Comparison of ENCODE assay signal across 27 mouse cellular contexts in the genomic region with DNA sequence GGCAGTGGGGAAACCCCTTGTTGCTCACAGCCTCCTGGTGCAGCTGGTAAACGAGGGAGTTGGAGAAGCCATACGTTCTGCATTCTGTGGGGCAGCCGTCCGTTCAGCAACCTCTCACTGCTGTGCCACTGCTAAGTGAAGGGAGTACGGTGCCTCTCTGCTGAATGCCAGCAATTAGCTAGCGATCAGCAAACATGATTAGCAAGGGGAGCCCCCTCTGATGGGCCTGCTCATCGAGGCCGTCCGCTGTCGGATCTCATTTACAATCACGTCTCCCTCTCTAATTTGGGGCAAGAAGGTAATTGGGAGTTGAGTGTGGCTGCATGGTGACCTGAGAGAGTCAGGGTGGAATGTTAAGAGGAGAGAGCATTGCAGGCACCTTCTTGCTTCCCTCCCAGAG.
DNase-seq lines count a peak whose midpoint lies in the region; ATAC-seq and TF ChIP-seq lines count a peak whose summit lies in the region.
"Had no signal": no experiment of that assay in that cellular context is flagged by ENCODE, and none has a peak within 500 bp of the region (broad histone marks: within the 10 kb centered on the region; RNA-seq: fewer than 3 reads in every experiment).

No protein-coding gene starts in this region.

- no peak for ATAC-seq in forebrain, embryonic 11.5 days (replicated peaks; ENCODE audit: low FRiP score)
- no peak for ATAC-seq in hindbrain, embryonic 11.5 days (ENCODE audit: low FRiP score)
- no peak for ATAC-seq in midbrain, embryonic 16.5 days
- ATAC-seq in forebrain, postnatal 0 days: peak; percentile 27
- ATAC-seq: activated CD4-positive, CD25-positive, alpha-beta regulatory T cell, adult 4 months; midbrain, embryonic 15.5 days had no signal

- no peak for DNase-seq in forebrain, embryonic 10.5 days (ENCODE audit: extremely low spot score, low spot score)
- DNase-seq in forebrain, embryonic 11.5 days (ENCODE audit: low spot score): no peak
- no peak for DNase-seq in hindbrain, embryonic 10.5 days (ENCODE audit: low spot score)
- no peak for DNase-seq in hindbrain, embryonic 11.5 days (ENCODE audit: low spot score)
- no peak for DNase-seq in midbrain, embryonic 10.5 days (ENCODE audit: low spot score)
- DNase-seq in forebrain, postnatal 0 days: no peak
- DNase-seq in cerebellum, adult 18-20 months: no peak
- DNase-seq: adrenal gland, adult 8-10 months; cerebellum, adult 9-11 months; embryo, embryonic 11 days; gastrocnemius, postnatal 14 days; heart, adult 18-20 months; heart, postnatal 4 days; kidney, adult 18-20 months; liver; lung, adult 2 months; lung, postnatal 14 days had no signal

- 26% methylated on average over 11 of the region's 11 CpGs for WGBS in forebrain, embryonic 10.5 days
- 15% methylated on average over 11 of the region's 11 CpGs for WGBS in forebrain, embryonic 11.5 days
- 47% methylated on average over 11 of the region's 11 CpGs for WGBS in hindbrain, embryonic 10.5 days
- WGBS in hindbrain, embryonic 11.5 days: 49% methylated on average over 11 of the region's 11 CpGs
- 39% methylated on average over 11 of the region's 11 CpGs for WGBS in midbrain, embryonic 10.5 days
- WGBS in midbrain, embryonic 16.5 days: 22% methylated on average over 11 of the region's 11 CpGs
- 8% methylated on average over 11 of the region's 11 CpGs for WGBS in forebrain, postnatal 0 days

- no peak overlapping the region for H3K9ac ChIP-seq in forebrain, embryonic 11.5 days (ENCODE audit: low read length)
- no peak overlapping the region for H3K9ac ChIP-seq in hindbrain, embryonic 11.5 days (ENCODE audit: low read depth, low read length)
- H3K9ac ChIP-seq in midbrain, embryonic 16.5 days (ENCODE audit: low read depth, low read length): no peak overlapping the region
- no peak overlapping the region for H3K9ac ChIP-seq in forebrain, postnatal 0 days
- H3K9ac ChIP-seq: embryonic facial prominence, embryonic 12.5 days; heart, embryonic 12.5 days; kidney, embryonic 15.5 days; liver, embryonic 14.5 days; midbrain, embryonic 15.5 days; neural tube, embryonic 12.5 days had no signal

- H3K27me3 ChIP-seq in forebrain, embryonic 10.5 days (ENCODE audit: poor library complexity, severe bottlenecking): peaks cover 9% of the 10 kb centered on the region
- no peaks in the 10 kb centered on the region for H3K27me3 ChIP-seq in forebrain, embryonic 11.5 days (ENCODE audit: control insufficient read depth, insufficient read depth, low read length)
- no peaks in the 10 kb centered on the region for H3K27me3 ChIP-seq in hindbrain, embryonic 10.5 days (ENCODE audit: insufficient read depth, poor library complexity, severe bottlenecking)
- H3K27me3 ChIP-seq in hindbrain, embryonic 11.5 days (ENCODE audit: control insufficient read depth, insufficient read depth, low read length): no peaks in the 10 kb centered on the region
- H3K27me3 ChIP-seq in midbrain, embryonic 10.5 days (ENCODE audit: low read depth, poor library complexity, severe bottlenecking): peaks cover 11% of the 10 kb centered on the region; the same call in 1 of the 2 replicates
- H3K27me3 ChIP-seq in midbrain, embryonic 16.5 days (ENCODE audit: control insufficient read depth, insufficient read depth, low read depth, low read length): no peaks in the 10 kb centered on the region
- H3K27me3 ChIP-seq in forebrain, postnatal 0 days (ENCODE audit: insufficient read depth, low read length): no peaks in the 10 kb centered on the region
- H3K27me3 ChIP-seq: CH12.LX; midbrain, embryonic 15.5 days; neural tube, embryonic 12.5 days had no signal

- no peak overlapping the region for H3K4me2 ChIP-seq in forebrain, embryonic 11.5 days (ENCODE audit: low read depth, low read length, severe bottlenecking)
- H3K4me2 ChIP-seq in hindbrain, embryonic 11.5 days (replicated peaks; ENCODE audit: low read depth, low read length): no peak overlapping the region
- H3K4me2 ChIP-seq in midbrain, embryonic 16.5 days (ENCODE audit: low read length): no peak overlapping the region
- no peak overlapping the region for H3K4me2 ChIP-seq in forebrain, postnatal 0 days (ENCODE audit: low read depth)
- H3K4me2 ChIP-seq: embryonic facial prominence, embryonic 12.5 days; heart, embryonic 12.5 days; kidney, embryonic 15.5 days; midbrain, embryonic 15.5 days; neural tube, embryonic 12.5 days had no signal

- H3K4me3 ChIP-seq in forebrain, embryonic 10.5 days: no peak overlapping the region
- no peak overlapping the region for H3K4me3 ChIP-seq in forebrain, embryonic 11.5 days (ENCODE audit: low read depth, low read length)
- H3K4me3 ChIP-seq in hindbrain, embryonic 10.5 days: no peak overlapping the region
- H3K4me3 ChIP-seq in hindbrain, embryonic 11.5 days (ENCODE audit: low read depth, low read length): no peak overlapping the region
- no peak overlapping the region for H3K4me3 ChIP-seq in midbrain, embryonic 10.5 days
- H3K4me3 ChIP-seq in midbrain, embryonic 16.5 days (ENCODE audit: low read depth, low read length): no peak overlapping the region
- no peak overlapping the region for H3K4me3 ChIP-seq in forebrain, postnatal 0 days (ENCODE audit: low read depth, low read length)
- H3K4me3 ChIP-seq: embryonic facial prominence, embryonic 12.5 days; heart, embryonic 12.5 days; kidney, embryonic 15.5 days; midbrain, embryonic 15.5 days; myocyte; neural tube, embryonic 12.5 days had no signal

- TF ChIP-seq CTCF in forebrain, postnatal 0 days (IDR thresholded peaks at IDR 0.05; ENCODE audit: low read depth): no peak

- H3K9me3 ChIP-seq in forebrain, embryonic 10.5 days: peaks cover 5% of the 10 kb centered on the region; the same call in 1 of the 2 replicates
- H3K9me3 ChIP-seq in forebrain, embryonic 11.5 days (ENCODE audit: control insufficient read depth, low read length): no peaks in the 10 kb centered on the region
- H3K9me3 ChIP-seq in hindbrain, embryonic 10.5 days: no peaks in the 10 kb centered on the region
- no peaks in the 10 kb centered on the region for H3K9me3 ChIP-seq in hindbrain, embryonic 11.5 days (ENCODE audit: control insufficient read depth, low read length)
- H3K9me3 ChIP-seq in midbrain, embryonic 10.5 days (replicated peaks): peaks cover 5% of the 10 kb centered on the region
- H3K9me3 ChIP-seq in midbrain, embryonic 16.5 days (replicated peaks; ENCODE audit: control insufficient read depth, low read length, poor library complexity, severe bottlenecking): no peaks in the 10 kb centered on the region
- no peaks in the 10 kb centered on the region for H3K9me3 ChIP-seq in forebrain, postnatal 0 days (ENCODE audit: low read length)
- H3K9me3 ChIP-seq: embryonic facial prominence, embryonic 12.5 days; kidney, embryonic 15.5 days; midbrain, embryonic 15.5 days; neural tube, embryonic 12.5 days had no signal

- H3K36me3 ChIP-seq in forebrain, embryonic 10.5 days (replicated peaks): no peaks in the 10 kb centered on the region
- H3K36me3 ChIP-seq in forebrain, embryonic 11.5 days (ENCODE audit: control insufficient read depth, insufficient read depth, low read length): no peaks in the 10 kb centered on the region
- no peaks in the 10 kb centered on the region for H3K36me3 ChIP-seq in hindbrain, embryonic 10.5 days
- H3K36me3 ChIP-seq in hindbrain, embryonic 11.5 days (ENCODE audit: control insufficient read depth, insufficient read depth, low read length): no peaks in the 10 kb centered on the region
- H3K36me3 ChIP-seq in midbrain, embryonic 10.5 days: no peaks in the 10 kb centered on the region
- no peaks in the 10 kb centered on the region for H3K36me3 ChIP-seq in midbrain, embryonic 16.5 days (ENCODE audit: control insufficient read depth, insufficient read depth, low read length)
- H3K36me3 ChIP-seq in forebrain, postnatal 0 days (ENCODE audit: insufficient read depth): no peaks in the 10 kb centered on the region
- H3K36me3 ChIP-seq: embryonic facial prominence, embryonic 12.5 days; heart, embryonic 12.5 days; kidney, embryonic 15.5 days; midbrain, embryonic 15.5 days; neural tube, embryonic 12.5 days had no signal

- peaks cover 18% of the 10 kb centered on the region for H3K4me1 ChIP-seq in forebrain, embryonic 10.5 days
- H3K4me1 ChIP-seq in forebrain, embryonic 11.5 days (replicated peaks; ENCODE audit: control insufficient read depth, insufficient read depth, low read length): peaks cover 2% of the 10 kb centered on the region; the same call in 1 of the 2 replicates
- H3K4me1 ChIP-seq in hindbrain, embryonic 10.5 days (replicated peaks): peaks cover 22% of the 10 kb centered on the region
- no peaks in the 10 kb centered on the region; the same call in 1 of the 2 replicates for H3K4me1 ChIP-seq in hindbrain, embryonic 11.5 days (replicated peaks; ENCODE audit: control insufficient read depth, insufficient read depth, low read length)
- peaks cover 21% of the 10 kb centered on the region for H3K4me1 ChIP-seq in midbrain, embryonic 10.5 days
- H3K4me1 ChIP-seq in midbrain, embryonic 16.5 days (ENCODE audit: control insufficient read depth, insufficient read depth, low read length): peaks cover 4% of the 10 kb centered on the region; the same call in 1 of the 2 replicates
- H3K4me1 ChIP-seq in forebrain, postnatal 0 days (ENCODE audit: insufficient read depth): no peaks in the 10 kb centered on the region
- H3K4me1 ChIP-seq: embryonic facial prominence, embryonic 12.5 days; heart, embryonic 12.5 days; kidney, embryonic 15.5 days had no signal

- 0 out of 2 replicates have a peak overlapping the region, but pooled peaks have one; percentile 12 for H3K27ac ChIP-seq in forebrain, embryonic 10.5 days
- H3K27ac ChIP-seq in forebrain, embryonic 11.5 days (ENCODE audit: low read depth, low read length): no peak overlapping the region
- 0 out of 2 replicates have a peak overlapping the region, but pooled peaks have one; percentile 23 for H3K27ac ChIP-seq in hindbrain, embryonic 10.5 days
- no peak overlapping the region for H3K27ac ChIP-seq in hindbrain, embryonic 11.5 days (ENCODE audit: low read depth, low read length)
- H3K27ac ChIP-seq in midbrain, embryonic 10.5 days (replicated peaks): peak overlapping the region; percentile 1; the same call in 1 of the 2 replicates
- H3K27ac ChIP-seq in midbrain, embryonic 16.5 days (ENCODE audit: low read length): no peak overlapping the region
- no peak overlapping the region for H3K27ac ChIP-seq in forebrain, postnatal 0 days (ENCODE audit: low read depth, low read length)
- H3K27ac ChIP-seq: embryonic facial prominence, embryonic 12.5 days; kidney, embryonic 15.5 days; liver, embryonic 14.5 days; midbrain, embryonic 15.5 days; neural tube, embryonic 12.5 days had no signal

Comparison
In these comparisons a context has a peak if more than half of its experiments do, and no peak if none do; other contexts are left out.
1. H3K27ac ChIP-seq: peak in forebrain, embryonic 10.5 days (single experiment), hindbrain, embryonic 10.5 days (single experiment) and midbrain, embryonic 10.5 days (single experiment); none in forebrain, embryonic 11.5 days (single experiment), hindbrain, embryonic 11.5 days (single experiment), midbrain, embryonic 16.5 days (single experiment) and forebrain, postnatal 0 days (single experiment).